Mouse (Mus musculus) megakaryocyte, embryonic 14.5 days (primary cell): ENCODE data around the gene Ccdc159.

Experiments used
- FLI1 ChIP-seq: IDR thresholded peaks from 2 replicates; pipeline ENCODE4 v1.6.1; 2012; ENCODE audit warnings: low read length, inconsistent platforms, mixed read lengths
- GATA1 ChIP-seq: IDR thresholded peaks from 3 replicates; pipeline ENCODE4 v1.6.1; 2012; ENCODE audit warnings: mixed read lengths, low read length, inconsistent platforms, borderline replicate concordance

GRCm38 (mm10) chr9:21948790-21949189 lies 21.5 kb downstream of the Ccdc159 start:
- TF ChIP-seq GATA1, result no peak
- no peak for TF ChIP-seq FLI1
